Mouse (Mus musculus) cerebellum, adult 2 months (tissue): ENCODE results near the gene Gipc1.

ENCODE experiments used
- CTCF ChIP-seq: fragments of 200-500 bp; IDR thresholded peaks from 2 replicates; pipeline ENCODE4 v1.5.1; 2011; ENCODE audit warnings: low read depth, mild to moderate bottlenecking, control low read depth, low read length, moderate library complexity, borderline replicate concordance; ENCODE audit not compliant: insufficient read depth
- POLR2A ChIP-seq: fragments of 200-500 bp; IDR thresholded peaks from 2 replicates; pipeline ENCODE4 v1.6.1; 2011; ENCODE audit warnings: low read length, control low read depth, borderline replicate concordance; ENCODE audit not compliant: insufficient read depth

- TF ChIP-seq CTCF (no peak), POLR2A (no peak)
Measured at GRCm38 (mm10) chr8:83699566-83699965, 47.1 kb downstream of the Gipc1 start.
